Mouse (Mus musculus): ENCODE data around the gene Emp1. TPM values are rescaled to one million over a fixed set of nuclear protein-coding genes. Genes with fewer than 3 reads are reported as not detected.

Emp1 gene
- polyA plus RNA-seq, 1 experiment from 2014 or later: 94.2 TPM

GRCm38 (mm10) chr6:135428246-135428645 lies 65.9 kb downstream of the Emp1 start:
- Histone ChIP-seq H3K9ac (no peak overlapping the region), H3K4me3 (no peak overlapping the region), H3K9me3 (no peaks in the 10 kb centered on the region), H3K36me3 (no peaks in the 10 kb centered on the region), H3K27me3 (no peaks in the 10 kb centered on the region), H3K4me1 (no peaks in the 10 kb centered on the region), H3K4me2 (no peak overlapping the region), H3K27ac (no peak overlapping the region)
- ATAC-seq (ENCODE audit: borderline replicate concordance, extremely low read depth, low FRiP score, low TSS enrichment): no peak
- 77% methylated on average over 2 of the region's 2 CpGs for WGBS

GRCm38 (mm10) chr6:135429268-135429909 lies 67.0 kb downstream of the Emp1 start:
- H3K27me3 ChIP-seq: no peaks in the 10 kb centered on the region
- H3K4me2 ChIP-seq: no peak overlapping the region
- no peak overlapping the region for H3K27ac ChIP-seq
- WGBS: 54% methylated on average over 8 of the region's 8 CpGs
- no peaks in the 10 kb centered on the region for H3K4me1 ChIP-seq
- H3K9ac ChIP-seq: no peak overlapping the region
- H3K36me3 ChIP-seq: no peaks in the 10 kb centered on the region
- ATAC-seq (ENCODE audit: borderline replicate concordance, extremely low read depth, low FRiP score, low TSS enrichment): no peak
- no peaks in the 10 kb centered on the region for H3K9me3 ChIP-seq
- H3K4me3 ChIP-seq: no peak overlapping the region

GRCm38 (mm10) chr6:135430441-135430970 lies 68.2 kb downstream of the Emp1 start:
- H3K4me3 ChIP-seq: no peak overlapping the region
- no peak overlapping the region for H3K27ac ChIP-seq
- no peak for ATAC-seq (ENCODE audit: borderline replicate concordance, extremely low read depth, low FRiP score, low TSS enrichment)
- no peak overlapping the region for H3K4me2 ChIP-seq
- no peaks in the 10 kb centered on the region for H3K4me1 ChIP-seq
- whole genome bisulfite sequencing: 74% methylated on average over 8 of the region's 8 CpGs
- H3K27me3 ChIP-seq: no peaks in the 10 kb centered on the region
- no peaks in the 10 kb centered on the region for H3K36me3 ChIP-seq
- H3K9ac ChIP-seq: no peak overlapping the region
- H3K9me3 ChIP-seq: no peaks in the 10 kb centered on the region

Other genes starting within 250 kb of the Emp1 start
- gene Gprc5d, start 244.3 kb upstream of the Emp1 start, polyA plus RNA-seq (2015; fragmentation: Nextera tagmentation; extraction: Ambion mirVana): not detected in 2 replicates
- 21.1 and 23.3 TPM in 2 replicates for gene Fam234b, start 164.6 kb upstream of the Emp1 start, polyA plus RNA-seq (2015; fragmentation: Nextera tagmentation; extraction: Ambion mirVana)
- gene Hebp1, start 164.5 kb upstream of the Emp1 start, polyA plus RNA-seq (2015; fragmentation: Nextera tagmentation; extraction: Ambion mirVana): 9.6 and 10.0 TPM in 2 replicates
- gene Gsg1, start 108.2 kb upstream of the Emp1 start, polyA plus RNA-seq (2015; fragmentation: Nextera tagmentation; extraction: Ambion mirVana): 6.9 and 7.3 TPM in 2 replicates
- gene Pbp2, start 52.1 kb upstream of the Emp1 start, polyA plus RNA-seq (2015; fragmentation: Nextera tagmentation; extraction: Ambion mirVana): 0.22 and 0.36 TPM in 2 replicates

Measured in lung, embryonic 15.5 days (tissue).